Mouse (Mus musculus): ENCODE measurements around the gene Trpc5.
A peak's percentile ranks its signal among the peaks of the same experiment; 100 is the strongest.

The Trpc5 gene

DNA sequence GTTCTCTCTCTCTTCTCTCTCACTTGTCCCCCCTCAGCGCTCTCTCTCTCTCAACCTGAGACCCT lies at the start of gene Trpc5:
Trpc5 (minus strand) TSS at position 39 of the 65 bp plus-strand sequence.
- peak; percentile 1 for DNase-seq (ENCODE audit: extremely low spot score)

DNA sequence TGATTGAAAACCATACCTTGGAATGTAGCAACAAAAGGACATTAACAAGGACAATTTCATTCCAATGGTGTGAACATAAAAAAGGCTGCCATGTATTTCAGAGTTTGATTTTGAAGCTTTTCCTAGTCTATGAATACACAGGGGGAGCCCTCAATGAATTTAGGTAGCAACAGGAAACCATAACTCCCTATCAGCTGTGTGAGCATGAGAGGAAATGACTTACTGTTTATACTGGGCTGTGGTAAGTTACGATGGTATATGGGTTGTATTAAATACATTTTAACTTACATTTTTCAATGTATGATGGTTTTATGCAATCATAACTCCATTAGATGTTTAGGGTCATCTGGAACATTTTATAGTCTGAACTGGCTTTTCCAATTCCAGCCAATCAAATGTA lies 28.4 kb upstream of the Trpc5 start:
- DNase-seq (ENCODE audit: extremely low spot score) = no peak

DNA sequence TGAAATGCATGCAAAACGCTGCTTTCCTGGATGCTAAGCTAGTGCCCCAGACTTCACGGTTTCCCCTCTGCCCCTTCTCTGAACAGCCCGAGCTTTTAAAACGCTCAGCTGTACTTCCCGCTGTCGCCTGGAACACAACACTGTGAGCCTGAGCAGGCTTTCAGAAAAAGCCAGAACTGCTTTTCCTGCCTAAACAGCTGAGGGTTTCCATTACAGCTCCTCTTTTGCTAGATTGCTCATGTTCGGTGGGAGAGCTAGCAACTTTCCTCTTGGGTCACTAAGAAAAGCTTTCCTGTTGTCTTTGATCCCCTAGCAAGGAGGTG lies 1.8 kb upstream of the Trpc5 start:
- DNase-seq (ENCODE audit: extremely low spot score) = peak; percentile 5

DNA sequence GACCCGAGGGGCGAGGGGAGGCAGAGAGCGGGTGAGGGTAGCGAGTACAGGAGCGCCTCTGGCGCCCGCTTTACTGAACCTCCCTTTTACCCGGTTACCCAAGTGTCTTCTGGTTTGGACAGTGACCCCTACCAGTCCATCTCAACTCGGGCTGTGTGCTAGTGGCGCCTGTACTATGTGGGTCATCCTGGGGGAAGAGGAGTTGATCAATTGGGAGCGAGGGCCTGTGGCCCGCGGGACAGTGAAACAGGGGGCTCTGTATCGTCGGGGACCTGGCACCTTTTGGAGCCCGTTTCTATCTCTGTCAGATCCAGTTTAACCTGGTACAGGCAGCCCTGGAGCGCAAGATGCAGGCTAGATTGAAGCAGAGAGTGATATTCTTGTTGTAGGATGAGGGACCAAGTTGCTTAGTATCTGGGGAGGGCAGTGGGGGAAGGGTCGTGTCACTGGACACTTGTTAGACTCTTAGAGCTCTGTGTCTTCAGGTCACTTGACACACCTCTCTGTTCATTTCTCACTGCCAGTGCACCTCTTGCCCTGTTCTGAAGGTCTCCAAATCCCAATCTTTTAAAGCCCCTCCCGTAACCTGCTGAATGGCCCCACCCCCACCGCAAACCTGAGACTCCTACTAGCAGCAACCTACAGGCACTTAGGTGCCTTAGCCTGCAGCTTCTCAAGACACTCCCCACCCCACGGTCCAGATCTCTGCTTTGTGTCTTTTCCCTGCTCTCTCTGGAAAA lies 1.3 kb upstream of the Trpc5 start:
- DNase-seq (ENCODE audit: extremely low spot score) = peak; percentile 0

DNA sequence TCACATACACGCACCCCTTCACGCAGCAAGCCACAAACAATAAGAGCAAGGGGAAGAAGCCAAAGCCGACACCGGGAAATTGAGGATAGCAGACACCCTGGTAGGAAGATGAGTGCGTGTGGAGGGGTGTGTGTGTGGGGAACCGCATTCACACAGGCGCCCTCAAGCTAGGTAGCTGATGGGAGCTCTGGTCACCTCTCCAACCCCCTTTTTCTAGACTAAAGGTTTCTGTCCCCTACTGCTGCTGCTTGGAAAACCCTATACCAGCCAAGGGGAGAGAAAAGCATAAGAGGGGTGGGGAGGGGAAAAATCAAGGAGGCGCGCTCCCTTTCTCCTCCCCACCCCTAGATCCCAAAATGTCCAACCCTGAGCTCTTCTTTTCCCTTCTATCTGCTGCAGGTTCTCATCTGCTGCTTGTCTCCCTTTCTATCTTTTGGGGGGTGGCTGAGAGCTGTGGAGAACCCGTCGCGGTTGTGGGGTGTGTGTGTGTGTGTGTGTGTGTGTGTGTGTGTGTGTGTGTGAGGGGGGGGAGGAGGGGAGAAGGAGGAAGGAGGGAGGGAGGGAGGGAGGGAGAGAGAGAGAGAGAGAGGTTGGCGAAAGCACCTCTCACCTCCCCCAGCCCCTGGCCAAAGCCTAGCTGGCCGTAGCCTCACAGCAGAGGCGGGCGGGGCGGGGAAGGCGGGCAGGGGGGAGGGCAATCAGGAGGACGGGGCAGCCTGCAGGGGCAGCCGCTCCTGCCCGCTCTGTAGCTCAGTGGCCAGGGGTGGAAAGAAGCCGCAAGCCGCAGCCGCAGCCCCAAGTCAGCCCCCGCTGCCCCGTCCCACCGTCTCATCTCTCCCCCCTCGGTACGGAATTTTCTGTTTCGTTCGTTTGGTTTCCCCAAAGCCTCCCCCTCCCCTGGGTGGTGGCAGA lies 483 bp upstream of the Trpc5 start, which contains the start of gene Rtl4:
Rtl4 (plus strand) TSS at position 701 of the 912 bp plus-strand sequence.
- DNase-seq (ENCODE audit: extremely low spot score) = peak; percentile 39

DNA sequence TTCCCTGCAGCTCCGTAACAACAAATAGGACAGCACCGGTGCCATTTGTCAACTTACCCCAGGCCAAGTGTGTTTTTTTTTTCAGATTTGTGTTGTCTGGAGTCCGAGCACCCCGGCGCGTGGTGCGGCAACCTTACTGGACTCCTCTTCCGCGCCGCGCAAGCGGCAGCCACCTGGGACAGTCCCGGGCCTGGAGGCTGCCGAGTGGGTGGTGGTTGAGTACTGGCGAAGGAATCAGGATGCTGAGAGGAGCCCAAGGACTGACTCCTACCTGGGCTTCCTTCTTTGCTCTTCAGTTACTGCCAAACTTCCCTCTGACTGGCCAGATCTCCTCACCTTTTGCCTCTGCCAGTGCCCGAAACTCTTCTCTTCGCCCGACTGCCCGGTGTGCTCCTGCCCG lies 238 bp downstream of the Trpc5 start:
- DNase-seq (ENCODE audit: extremely low spot score) = peak; percentile 2

DNA sequence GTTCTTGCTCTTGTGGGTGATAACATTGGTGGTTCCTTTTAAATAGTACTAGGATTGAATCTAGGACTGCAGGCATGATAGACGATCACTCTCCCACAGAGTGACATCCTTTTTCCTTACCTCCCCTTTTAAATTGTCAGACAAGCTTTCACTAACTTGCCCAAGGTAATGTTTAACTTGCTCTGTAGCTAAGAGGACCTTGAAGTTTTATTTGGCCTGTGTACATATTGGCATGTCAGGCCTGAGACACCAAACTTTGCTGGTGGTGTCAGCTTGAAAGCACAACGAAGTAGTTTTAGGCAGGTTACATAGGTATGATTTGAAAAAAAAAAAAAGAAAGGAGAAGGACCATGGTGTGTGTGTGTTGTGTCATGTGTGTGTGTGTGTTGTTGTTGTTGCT lies 35.8 kb downstream of the Trpc5 start:
- DNase-seq (ENCODE audit: extremely low spot score) = no peak

DNA sequence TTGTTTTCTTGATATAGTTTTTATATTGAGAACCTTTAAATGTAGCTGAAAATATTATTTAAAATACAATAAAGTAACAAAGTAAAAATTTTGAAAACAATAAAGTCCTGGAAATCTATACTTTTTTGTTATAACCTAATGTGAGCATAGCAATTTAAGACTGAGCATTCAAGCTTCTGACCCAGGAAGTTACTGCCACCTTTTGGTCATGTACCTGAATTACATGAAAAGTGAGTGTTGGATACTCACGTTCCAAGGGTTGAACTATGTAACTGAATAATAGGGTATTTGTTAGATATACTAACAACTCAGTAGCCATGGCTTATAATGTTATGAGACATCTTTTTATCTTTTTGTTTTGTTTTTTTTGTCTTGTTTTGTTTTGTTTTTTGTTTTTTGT lies 42.6 kb downstream of the Trpc5 start:
- DNase-seq (ENCODE audit: extremely low spot score) = no peak

DNA sequence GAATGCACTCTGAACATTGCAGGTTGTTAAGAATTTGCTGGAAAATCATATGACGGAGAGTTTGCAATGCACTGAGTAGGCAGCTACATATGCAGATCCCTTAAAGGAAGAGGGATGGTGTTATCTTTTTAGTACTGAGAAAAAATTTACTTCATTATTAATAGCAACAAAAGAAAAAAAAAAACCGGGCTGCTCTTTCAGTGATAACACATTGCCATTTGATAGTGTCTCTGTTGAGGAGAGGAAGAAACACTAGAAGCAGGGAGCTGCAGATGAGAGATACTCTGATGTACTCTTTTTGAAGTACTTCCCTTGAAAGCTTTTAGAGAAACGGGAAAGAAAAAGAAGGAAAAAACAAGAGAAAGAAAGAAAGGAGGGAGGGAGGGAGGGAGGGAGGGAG lies 43.2 kb downstream of the Trpc5 start:
- DNase-seq (ENCODE audit: extremely low spot score) = no peak

DNA sequence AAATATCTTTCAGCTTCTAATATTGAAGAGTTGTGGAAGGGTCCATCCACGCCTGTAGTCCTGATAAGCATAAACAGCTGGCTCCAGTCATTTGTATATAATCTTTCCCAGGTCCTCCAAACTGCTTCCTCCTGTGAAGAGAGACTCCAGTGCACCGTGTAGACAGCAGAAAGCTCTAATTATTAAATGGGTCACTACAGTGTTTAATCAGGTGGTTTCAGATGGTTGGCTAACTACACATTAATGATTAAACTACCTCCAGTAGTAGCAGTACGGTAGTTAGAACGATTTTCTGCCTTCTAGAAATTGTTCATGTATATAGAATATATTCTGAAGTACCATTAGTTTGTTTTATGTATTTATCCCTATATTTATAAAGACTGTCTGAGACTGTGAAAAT lies 75.2 kb downstream of the Trpc5 start:
- DNase-seq (ENCODE audit: extremely low spot score) = no peak

DNA sequence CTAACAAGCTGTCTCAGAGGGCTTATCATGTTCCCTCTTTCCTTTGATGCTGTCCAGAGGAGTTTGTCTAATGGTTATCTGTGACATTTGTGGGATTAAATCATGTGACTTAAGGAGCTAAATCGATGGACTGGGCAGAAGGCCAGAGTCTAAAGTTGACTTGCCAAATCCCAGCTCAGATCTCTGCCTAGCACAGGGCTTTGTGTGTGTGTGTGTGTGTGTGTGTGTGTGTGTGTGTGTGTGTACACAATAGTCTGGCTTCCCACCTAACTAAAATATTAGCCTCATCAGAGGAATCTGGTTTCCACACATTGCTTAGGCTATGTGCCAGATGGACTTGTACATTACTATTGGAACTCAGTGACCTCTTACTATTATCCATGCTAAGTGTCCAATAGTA lies 151.5 kb downstream of the Trpc5 start:
- no peak for DNase-seq (ENCODE audit: extremely low spot score)

DNA sequence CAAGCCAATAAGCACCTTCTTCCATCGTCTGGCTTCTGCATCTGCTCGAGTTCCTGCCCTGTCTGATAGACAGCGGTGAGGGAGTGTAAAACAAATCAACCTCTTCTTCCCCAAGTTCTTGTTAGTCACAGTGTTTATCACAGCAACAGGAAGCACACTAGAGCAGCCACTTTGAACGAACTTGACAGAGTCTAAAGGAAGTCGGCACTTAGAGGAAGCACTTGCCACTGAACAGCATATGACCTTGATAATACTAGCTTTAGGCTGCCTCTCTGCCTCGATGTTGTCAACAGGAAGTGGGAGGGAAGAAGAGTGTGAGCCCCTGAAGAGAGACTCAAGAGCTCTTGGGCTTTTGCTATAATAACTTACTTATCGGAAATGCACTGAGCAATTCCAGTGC lies 161.9 kb downstream of the Trpc5 start:
- no peak for DNase-seq (ENCODE audit: extremely low spot score)

DNA sequence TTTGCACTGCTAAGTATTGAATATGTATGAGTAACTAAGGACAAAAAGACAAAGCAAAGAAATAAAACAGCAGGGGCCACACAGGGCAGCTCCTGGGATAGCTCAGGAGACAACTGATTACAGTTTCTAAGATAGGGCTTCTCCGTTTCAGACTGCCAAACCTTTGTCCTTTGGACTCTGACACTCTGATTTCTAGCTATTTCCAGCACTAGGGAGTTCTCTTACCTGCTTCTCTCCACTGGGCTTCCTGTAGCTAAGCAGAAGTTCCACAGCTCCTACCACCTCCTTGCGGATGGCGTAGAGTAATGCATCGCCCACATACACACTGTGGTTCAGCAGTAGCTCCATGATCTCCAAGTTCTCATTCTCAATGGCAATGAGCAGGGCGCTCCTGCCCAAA lies 164.7 kb downstream of the Trpc5 start:
- DNase-seq (ENCODE audit: extremely low spot score) = no peak

DNA sequence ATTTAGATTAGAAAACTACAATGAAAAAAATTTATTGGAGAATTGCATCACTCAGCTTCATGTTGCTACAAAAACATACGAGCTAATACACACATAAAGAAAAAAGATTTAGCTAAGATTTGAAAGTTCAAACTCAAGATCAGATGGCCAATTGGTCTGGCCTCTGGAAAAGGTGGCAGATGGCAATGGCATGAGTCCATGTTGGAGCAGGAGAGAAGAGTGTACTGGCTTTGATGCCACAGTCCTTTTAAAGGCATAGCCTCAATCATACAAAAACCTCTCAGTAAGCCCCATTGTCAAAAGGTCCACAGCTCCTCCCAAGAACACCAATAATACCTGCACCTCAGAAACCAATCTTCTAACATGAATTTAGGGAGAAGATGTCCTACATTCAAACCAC lies 196.6 kb downstream of the Trpc5 start:
- DNase-seq (ENCODE audit: extremely low spot score) = no peak

DNA sequence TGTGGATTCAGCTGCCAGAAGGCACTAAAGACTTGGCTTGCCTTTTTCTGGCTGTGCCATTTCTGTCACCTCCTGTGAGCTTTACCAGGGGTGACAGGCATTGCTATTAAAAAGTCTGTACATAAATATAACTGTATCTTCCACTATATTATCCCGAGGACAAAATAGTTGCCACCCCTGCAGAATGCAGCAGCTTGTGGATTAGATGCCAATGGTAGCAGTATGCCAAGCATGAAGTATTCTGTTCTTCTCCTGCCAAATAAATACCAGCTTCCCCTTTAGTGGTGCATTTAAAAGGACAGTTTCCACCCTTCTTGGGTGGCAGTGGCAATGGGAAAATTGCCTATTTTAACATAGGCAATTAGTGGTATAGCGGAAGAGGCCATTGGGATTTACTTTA lies 223.6 kb downstream of the Trpc5 start:
- no peak for DNase-seq (ENCODE audit: extremely low spot score)

DNA sequence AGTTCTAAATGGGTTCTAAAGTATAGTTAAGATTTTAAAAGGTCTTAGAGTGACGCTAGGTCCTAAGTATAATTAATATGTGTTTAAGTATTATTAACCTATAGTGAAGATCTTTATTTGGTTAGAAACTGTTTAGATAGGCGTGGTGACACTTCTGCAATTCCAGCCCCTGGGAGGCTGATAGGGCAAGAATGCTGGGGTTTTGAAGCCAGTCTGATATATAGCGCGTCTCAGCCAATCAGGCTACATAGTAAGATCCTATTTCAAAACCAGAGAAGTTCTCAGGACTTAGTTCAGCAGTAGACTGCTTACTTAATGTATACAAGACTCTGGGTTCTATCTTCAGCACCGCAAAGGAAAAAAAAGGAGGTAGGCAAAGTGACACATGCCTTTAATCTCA lies 231.7 kb downstream of the Trpc5 start, which contains the start of gene Trpc5os:
Trpc5os (plus strand) TSS at position 301 of the 400 bp plus-strand sequence.
- DNase-seq (ENCODE audit: extremely low spot score) = no peak

DNA sequence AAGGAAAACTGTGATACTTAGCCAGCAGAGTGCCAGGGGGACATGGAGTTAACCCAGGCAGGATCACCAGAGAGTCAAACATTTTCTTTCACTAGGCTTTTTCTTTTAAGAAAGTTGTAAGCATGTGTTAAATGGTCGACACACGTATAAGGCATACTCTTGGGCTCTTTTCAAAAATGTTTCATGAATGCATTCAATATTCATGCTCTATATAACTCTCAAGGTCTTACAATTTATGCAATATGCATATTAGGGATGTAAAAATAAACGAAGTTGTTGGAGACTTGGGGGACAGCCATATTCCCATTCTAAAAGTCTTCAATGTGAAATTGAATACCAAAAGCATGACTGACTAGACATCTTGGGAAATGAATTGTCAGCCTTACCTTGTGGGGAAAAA lies 264.1 kb downstream of the Trpc5 start:
- no peak for DNase-seq (ENCODE audit: extremely low spot score)

DNA sequence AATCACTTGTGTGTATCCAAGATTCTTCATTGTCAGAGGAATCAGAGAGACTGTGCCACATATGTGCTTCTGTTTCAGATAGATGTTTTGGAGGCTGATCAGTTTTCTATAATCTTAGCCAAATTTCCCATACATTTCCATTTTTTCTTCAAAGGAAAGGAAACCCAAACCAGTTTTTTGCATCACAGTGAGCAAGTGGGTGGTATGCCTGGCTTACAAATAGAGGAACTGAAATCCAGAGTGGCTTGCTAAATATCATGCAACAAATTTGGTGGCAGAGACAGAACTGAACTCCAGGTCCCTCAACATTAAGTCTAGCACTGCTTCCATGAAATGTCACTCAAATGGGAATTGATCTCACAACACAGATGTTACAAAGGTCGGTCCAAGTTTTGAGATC lies 266.9 kb downstream of the Trpc5 start:
- DNase-seq (ENCODE audit: extremely low spot score) = no peak

DNA sequence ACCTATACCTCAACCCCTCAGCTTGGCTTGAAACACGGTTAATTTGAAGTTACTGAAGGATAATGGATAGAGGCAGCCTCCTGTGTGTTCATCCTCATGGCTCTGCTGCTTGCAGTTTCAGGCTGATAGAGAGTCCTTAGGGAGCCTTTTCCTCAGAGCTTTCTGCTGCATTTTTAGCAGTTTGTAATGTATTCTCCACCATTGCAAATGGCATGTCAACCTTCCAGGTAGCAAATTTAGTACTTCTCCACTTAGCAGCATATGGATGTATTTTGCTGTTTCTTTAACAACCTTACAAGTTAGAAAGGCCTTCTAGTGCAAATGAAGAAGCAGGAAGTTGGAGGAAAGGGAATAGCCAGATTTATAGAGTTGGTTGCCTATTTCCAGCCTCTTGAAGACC lies 267.7 kb downstream of the Trpc5 start:
- DNase-seq (ENCODE audit: extremely low spot score) = no peak

DNA sequence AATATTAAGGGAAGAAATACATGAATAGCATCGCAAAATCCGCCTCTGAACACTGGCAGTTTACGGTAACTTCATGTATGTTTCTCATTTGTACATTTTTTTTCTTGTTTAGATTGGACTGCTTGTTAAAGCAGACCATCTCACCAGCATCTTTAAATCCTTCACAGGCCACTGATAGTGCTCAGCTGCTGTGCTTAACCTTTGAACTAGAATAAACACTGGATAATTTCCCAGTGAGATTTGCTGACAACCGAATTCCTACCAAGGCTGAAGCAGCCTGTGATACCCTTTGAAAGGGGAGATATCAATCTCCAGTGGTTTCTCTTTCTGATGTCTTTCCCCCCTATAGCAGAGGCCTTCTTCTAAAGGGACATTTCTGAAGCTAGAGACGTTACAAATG lies 279.9 kb downstream of the Trpc5 start:
- DNase-seq (ENCODE audit: extremely low spot score) = no peak

DNA sequence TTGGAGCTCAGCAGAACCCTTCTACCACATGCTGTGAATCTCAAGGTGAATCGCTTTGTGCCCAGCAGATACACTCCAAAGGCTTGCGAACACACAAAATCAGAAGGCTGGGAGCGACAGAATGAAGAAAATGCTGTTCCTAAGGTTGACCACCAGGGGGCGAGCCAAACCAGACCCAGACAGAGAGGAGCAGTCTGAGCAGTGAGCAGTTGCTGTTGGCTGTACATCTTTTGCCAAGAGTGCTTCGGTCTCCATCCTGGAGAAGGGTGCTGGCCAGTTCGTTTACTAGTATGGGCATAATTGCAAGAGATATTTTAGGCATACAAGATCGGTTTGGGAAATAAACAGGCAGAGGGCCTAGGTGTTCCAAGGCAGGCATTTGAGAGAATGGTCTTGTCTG lies 284.5 kb downstream of the Trpc5 start:
- DNase-seq (ENCODE audit: extremely low spot score) = peak; percentile 40

DNA sequence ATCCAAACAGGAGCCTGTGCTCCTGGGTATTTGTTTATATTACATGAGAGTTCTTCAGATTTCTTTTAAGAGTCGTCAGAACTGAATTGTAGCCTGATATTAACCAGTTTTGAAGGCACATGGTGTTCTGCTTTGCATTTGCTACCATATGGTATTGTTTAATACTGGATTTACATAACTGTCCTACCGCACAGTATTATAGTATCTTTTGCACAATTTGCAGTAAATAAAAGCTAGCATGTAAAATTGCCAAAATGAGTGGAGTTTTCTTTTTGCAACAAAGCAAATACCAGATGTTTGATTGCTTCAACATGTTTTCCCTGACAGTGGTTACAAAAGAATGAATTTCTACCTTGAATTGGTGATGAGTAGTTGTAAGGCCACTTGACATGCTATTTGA lies 313.8 kb downstream of the Trpc5 start:
- no peak for DNase-seq (ENCODE audit: extremely low spot score)

DNA sequence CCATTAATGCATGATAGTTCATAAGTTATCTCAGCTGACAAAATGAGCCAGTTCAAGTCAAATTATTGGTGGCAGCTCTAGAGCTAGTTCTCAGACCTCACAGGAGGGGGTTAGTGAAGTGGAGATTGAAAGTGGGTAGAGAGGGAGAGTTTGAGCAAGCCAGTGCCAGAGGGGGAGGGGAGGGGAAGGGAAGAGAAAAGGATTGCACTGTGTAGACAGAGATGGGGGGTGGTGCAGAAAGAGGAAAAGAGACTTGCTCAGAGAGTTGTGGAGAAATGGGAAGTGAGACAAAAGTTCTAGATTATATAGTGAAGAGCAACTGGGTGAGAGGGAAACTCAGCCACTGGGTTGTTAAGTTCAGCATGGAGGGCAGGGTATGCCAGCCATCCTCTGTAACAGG lies 349.6 kb downstream of the Trpc5 start:
- DNase-seq (ENCODE audit: extremely low spot score) = no peak

DNA sequence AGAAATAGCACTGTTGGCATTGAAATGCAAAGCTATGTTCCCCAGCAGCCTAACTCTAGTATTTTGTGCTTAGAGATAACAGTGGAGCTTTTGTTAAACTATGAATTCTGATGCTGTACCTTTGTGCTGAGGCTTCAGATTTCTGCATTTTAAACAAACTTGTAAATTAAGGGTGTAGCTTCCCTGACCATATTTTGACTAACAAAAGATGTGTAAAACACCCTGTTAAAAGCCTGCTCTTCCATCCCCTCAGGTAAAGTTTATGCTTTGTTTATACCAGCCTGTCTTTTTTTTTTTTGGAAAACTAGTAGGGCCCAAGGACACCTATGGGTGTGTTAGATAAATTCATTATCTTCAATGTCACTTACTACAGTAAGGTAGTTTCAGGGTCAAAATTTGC lies 350.0 kb downstream of the Trpc5 start:
- no peak for DNase-seq (ENCODE audit: extremely low spot score)

Measured in embryo, embryonic 9.5 days (tissue).